Mouse (Mus musculus) brain, embryonic 18.5 days (tissue): ENCODE data around the gene Pde4d.

Source experiments
- DNase-seq: peaks from one replicate; pipeline ENCODE4 v3.0.0-alpha.2; 2012; ENCODE audit warnings: low read depth, low spot score

The Pde4d gene

DNA sequence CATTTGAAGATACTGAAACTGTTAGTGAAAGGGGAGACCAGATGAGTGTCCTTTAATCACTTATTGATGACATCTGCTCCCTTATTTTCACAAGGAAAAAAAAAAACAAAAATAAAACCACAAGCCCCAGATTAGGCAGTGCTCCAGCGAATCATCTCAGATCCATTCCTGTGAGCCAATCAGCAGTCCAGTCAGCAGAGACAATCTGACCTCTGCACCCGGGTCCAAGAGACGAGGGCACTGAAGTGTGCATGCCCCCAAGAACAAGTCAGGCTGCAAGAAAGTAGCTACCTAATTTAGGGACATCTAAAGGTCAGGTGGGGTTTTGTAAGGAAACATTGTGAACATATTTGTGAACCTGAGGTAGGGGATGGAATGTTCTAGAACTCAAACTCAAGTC, 1102.1 kb downstream of the Pde4d start:
- DNase-seq, result no peak

DNA sequence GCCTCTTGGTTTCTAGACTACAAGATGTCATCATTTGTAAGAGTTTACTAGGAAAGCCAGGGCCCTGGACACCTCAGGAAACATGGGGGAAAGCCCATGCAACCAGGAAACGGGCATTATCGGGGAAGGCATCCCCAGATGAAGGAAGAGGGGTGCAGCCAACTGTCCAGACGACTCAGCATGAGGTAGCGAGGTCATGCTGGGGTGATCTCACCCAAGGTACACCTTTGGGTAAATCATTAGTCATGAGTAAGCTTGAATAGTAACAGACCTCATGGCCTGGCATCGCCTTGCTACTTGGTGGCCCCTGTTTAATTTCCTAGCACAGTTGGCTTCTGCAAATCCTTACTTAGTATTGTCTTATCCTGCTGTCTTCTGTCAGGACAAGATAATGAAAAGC, 1105.8 kb downstream of the Pde4d start:
- DNase-seq, result no peak

DNA sequence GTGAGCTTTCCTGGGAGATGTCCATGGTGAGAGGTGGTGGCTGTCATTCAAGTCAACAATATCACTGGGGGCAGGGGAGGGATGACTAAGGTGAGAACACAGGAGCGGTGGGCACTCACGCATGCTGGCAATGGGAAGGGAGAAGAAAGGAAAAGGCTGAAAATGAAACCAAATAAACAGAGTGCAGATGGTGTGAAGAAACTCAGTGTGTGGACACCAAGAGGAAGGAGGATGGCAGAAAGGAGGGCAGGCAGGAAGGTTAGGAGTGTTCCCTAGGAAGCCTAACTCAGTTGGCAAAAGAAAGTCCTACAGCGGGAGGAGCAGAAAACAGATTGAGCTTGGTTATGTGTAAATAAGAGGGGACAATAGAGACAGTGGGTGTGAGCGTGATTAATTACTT, 1107.1 kb downstream of the Pde4d start:
- DNase-seq, result no peak

DNA sequence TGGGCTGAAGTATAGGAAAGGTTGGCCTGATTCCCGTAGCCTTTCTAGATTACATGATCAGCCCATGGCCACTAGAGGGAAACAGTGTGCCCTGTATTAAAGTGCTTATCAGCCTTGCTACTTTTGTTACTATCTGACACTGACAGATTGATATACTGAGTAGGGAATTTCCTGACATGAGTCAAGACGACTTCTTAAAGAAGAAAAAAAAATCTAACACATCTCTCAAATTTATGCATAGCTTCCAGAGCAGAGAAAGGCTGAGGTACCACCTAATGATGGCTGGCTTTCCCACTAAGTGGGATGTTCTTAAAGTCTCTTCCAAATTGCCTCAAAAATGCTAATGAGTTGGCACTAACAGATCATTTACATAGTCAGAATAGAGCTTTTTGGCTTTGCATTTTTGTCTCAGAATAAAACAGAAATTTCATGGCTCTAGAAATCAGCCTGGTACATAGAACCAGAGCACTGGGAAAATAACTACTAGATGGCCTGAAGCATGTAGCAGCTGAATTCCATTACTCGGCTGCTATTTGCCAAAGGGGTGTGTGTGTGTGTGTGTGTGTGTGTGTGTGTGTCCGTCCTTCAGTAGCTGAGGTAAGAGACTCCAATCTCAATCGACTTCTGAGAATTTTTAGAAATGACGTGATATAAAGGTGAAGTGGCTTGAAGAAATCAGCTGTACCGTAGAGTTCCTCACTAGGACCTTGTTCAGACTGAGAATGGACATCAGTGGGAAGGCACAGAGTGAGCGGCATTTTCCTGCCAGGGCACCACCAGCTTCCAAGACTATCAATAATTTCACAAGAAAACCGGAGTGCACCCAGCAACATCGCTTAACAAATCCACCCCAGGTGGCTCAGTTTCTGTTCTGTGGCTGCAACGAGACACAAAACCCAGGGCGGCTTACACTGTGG, 1108.9 kb downstream of the Pde4d start:
- DNase-seq, result peak; percentile 60

DNA sequence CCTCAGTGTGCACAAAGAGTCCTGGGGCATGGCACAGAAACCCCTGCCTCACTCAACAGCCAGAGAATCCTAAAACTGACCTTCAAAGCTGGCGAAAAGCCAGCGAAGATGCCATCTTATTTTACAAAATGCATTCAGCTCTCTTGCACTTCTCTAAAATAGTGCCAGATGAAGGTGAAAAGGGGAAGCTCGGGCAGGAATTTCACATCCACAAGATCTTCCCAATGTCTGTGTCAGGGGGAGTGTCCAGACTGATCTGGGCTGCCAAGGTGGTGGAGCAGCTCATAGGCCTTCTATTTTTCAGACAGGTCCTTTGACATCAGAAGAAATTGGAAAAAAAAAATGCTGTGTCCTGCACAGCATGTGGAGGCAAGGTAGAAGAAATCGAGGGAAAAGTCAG, 1110.5 kb downstream of the Pde4d start:
- DNase-seq, result no peak

DNA sequence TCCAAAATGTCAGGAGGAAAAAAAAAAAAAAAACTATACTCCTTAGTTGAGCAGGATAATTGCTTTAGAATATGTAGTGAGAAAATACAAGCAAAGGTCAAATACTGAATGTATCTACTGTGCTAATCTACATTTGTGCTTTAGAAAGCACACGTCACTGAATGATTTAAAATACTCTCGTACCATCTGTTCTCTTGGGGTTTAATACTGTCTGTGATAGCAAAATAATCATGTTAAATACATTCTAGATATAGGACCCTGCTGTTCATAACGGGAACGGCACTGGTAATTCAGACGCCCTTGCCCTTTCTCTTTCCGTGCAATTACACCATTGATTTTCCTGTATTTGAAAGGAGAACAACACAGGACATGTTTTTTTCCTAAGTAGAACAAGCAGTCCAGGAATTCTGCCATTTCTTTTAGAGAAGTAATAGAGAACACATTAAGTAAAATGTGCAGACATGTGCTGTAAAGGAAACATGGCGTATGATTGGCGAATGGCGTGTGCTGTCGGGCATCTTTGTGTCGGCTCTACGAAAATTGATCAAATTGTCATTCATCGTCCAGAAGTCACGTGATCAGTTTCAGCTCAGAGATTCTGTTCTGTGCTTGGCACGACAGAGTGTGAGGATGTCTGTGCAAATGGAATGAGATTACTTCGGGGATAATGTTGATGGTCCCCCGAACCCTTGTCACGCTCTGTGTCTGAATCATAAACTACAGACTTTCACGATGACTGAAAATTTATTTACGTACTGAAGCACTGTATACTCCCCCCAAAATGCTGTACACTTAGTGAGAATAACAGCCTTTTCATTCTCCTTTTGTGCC, 1119.1 kb downstream of the Pde4d start:
- DNase-seq, result no peak

DNA sequence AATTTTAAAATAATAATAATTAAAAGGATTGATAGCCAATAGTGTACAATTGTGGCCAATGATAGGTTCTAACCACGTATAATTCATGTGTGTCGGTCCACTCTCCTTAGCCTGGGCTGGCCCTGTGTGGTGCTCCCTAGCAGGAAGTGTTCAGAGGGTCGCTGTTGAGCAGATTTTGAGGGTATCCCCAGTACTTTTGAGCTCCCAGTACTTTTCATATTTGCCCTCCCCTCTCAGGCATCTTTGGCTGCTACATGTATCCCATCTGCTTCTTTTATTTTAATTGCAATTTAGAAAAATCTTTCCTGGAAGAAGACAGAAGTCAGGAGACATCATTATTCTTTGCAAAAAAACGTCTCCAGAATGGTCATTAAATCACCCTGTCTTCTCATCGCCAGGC, 1119.7 kb downstream of the Pde4d start:
- DNase-seq, result no peak

DNA sequence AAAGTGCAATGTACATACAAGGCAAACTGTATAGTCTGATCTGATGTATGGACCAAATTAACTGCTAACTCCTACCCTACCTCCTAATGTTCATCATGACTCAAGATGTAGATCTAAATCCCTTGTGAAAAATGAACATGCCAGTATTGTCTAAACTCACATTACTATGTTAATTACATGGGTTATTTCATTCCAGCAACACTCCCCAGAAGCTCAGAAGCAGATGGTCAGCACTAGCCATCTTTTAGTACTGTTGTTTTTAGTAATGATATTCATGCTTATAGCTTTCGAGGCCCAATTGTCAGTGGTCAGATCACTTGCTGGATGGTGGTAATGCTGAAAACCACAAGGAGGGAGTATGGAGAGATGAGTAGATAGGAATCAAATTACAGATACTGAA, 1127.0 kb downstream of the Pde4d start:
- no peak for DNase-seq

DNA sequence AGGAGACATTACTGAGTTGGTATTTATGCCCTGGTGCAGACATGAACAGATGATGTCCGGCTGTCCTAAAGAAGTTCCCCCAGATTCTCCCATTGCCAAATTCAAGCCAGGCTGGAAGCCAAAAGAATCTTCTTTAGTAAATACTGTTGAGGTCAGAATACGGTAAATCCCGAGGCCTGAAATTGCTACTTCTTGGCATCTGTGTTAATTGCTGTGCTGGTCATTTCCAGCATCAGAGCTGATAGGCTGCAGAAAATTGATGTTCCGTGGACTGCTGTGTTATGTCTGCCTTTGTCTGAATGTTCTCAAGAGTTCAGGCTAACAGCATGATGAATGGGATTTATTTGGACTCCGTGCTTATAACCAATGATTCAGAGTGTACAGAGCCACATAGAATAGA, 1127.7 kb downstream of the Pde4d start:
- DNase-seq, result no peak

DNA sequence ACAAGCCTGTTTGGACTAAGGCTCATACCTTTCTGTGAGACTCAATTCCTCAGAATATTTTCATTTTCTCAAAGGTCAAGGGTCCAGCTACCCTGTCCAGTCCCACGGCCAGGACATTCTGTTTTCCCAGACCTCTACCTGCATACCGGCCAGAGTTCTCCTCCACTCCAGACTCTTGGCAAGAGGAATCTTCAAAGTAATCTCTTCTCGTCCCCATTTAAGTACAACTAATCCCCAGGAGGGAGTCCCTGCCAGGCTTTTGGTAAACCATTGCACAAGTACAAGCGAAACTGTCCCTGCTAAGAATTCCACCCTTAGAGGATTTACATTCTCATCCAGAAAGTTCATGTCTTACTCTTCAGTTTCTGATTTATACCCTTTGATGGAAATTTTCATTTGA, 1128.2 kb downstream of the Pde4d start:
- DNase-seq, result no peak

DNA sequence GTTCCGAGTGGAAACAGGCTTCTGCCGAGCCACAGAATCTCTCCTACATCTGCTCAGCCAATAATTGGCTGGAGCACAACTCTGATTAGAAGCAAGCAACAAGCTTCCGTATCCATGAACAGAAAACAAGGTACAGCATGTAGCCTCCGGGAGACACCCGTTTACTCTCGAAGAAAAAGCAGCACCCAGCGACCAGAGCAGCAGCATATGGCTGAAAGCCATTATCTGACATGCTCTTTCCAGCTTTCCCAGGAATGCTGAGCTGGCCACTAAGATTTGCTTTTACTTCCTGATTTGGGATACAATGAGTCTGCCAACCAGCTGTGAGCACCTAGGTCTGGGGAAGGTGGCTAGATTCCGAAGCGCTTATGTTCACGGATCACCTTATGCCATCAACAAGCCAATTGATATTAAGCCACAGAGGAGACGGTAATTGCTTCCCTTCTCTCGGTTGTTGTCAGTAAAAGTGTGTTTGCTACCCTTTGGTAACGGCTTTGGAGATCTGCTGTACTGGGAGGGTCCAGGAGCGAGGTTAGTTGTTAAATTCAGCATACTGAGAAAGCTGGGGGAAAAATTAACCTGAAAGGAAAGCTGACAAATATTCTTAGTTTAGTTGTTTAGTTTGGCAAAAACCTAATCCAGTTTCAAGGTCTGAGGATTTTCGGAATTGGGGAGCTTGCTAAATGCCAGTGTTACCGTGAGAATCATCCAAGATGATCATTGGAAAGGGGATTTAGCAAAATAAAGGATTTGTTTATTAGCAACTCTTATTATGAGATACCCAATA, 1131.7 kb downstream of the Pde4d start:
- DNase-seq, result no peak

DNA sequence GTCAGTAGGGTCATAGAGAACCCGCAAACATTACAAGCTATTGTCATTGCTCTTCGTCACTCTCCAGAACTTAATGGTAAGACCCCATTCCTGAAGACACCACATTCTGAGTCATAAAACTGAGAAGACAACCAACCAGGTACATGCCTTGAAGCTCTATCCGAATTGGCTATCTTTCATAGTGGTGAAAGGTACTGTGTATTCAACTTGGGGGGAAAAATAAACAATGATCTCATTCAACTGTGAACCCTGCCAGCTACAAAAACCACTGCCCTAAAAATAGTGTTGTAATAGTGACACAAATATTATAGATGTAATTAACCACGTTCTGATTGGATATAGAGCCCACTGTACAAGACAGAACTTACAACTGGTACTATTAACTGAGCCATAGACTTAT, 1140.3 kb downstream of the Pde4d start:
- DNase-seq, result no peak

DNA sequence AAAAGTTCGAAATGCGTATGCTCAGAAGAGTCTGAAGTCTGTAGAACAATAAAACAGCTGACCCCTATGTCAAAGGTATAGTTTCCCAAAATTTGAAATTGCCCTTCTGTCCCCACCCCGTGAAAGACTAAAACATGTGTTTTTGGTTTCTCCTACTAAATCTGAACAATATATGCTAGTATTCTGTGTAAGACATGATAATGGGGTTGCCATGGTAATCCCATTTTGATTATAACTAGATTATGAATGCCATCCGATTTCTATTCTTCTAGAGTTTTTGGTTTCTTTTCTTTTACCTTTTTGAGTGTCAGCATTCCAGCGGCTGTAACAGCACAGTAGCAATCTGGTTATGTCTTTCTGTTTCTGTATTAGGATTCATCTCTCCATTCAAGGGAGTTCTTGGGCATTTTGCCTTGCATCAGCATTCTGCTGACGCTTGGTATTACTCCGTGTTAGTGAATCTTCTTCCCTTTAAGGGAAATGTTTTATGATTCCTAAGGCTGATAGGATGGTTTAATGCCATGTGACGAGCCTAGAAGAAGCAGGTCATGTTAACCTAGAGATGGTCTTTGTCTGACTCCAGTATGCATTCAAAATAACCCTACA, 1142.5 kb downstream of the Pde4d start:
- no peak for DNase-seq

DNA sequence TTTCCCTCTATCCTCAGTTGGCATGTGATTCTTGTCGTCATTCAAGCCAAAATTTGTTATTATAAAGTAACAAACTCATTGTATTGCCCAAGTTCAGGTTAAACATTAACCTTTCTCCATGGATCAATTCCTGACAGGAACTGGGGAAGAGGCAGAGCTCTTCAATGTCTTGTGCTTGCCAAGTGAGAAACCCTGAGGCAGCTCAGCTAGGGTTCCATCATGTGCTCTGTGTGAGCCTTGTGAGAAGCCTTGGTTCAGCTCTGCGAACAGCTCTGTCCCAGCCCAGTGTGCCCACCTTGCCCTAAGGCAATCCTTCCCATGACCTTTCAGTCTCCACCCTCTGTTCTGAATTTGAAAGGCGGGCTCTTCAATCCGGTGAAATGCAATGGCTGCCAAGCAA, 1150.0 kb downstream of the Pde4d start:
- DNase-seq, result no peak

DNA sequence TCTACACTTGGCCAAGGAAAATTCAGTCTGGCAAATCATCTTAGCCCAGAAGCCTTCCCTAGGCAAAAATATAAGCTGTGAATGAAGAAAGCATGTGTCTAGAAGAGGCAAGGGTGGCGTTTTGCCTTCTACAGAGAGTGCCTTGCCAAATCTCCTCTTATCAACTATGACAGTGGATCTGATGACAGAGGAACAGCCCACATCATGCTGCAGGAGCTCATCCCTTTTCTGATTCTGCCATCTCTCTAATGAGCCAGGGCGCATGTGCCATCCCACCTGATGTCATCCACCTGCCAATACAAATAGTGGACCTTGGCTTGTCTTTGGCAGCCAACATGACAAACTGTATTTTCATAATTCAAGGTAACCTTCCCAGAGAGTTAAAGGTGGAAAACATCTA, 1154.3 kb downstream of the Pde4d start:
- DNase-seq, result no peak

DNA sequence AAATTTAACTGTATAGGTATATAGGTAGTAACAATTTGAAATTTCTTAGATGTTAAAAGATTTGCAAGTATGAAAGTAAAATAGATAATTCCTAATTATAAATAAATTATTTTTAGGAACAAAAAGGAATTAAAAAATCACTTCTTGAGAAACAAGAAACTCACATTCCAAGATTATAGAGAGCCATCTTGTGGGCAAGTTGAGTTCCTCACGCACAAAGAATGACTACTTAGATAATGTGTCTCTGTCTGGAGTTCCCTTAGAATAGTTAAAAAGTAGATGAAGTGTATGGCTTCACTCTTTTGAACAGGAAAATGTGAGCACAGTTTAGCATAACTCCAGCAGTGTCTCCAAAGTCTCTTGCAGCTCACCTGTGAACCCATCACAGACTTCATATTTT, 1155.4 kb downstream of the Pde4d start:
- no peak for DNase-seq

DNA sequence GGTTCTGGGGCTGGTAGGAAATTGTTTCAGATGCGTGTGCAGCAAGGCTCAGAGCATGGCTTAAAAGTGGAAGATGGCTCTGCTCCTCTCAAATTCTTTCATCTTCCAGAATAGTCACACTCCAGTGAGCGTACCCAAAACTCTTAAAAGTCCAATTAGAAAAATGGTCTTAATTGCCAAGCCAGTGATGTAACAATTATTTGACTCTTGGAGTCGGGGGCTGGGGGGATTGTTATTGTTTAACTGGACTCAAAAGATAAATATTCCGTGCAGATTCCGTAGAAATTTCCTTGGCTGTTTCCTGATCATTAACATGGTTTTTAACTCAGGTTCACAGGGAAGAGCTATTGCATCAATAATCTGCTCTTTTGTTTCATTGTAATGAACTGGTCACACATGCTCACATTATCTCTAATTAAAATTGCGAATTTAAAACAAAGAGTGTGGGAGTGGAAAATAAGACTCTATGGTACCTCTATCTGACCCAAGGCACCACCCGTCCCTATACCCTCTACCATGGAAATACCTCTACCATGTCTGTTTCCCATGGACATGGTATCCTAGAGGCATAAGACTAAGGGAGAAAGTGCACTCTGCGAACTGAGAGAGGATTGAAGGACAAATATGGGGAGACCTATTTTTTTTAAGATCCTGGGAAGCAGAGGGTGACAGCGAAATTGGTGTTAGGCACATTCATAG, 1159.5 kb downstream of the Pde4d start:
- DNase-seq, result no peak

DNA sequence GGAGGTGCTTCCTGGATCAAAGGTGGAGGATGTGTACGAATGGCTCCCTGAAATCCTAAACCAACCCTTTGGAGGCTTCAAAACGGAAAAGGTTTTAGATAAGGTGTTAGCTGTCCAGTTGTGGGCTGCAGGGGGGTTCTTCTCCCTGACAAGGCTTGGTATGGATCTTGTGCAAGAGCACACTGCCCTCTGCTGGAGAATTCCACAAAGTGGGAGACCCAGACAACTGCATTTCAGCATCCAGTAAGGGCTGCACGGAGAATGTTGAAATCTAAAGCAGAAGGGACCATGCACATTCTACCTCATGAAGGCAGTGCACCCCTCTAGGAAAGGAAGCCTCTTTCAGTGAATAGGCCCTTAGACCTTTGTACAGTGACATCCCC, 1160.0 kb downstream of the Pde4d start:
- DNase-seq, result peak; percentile 46

DNA sequence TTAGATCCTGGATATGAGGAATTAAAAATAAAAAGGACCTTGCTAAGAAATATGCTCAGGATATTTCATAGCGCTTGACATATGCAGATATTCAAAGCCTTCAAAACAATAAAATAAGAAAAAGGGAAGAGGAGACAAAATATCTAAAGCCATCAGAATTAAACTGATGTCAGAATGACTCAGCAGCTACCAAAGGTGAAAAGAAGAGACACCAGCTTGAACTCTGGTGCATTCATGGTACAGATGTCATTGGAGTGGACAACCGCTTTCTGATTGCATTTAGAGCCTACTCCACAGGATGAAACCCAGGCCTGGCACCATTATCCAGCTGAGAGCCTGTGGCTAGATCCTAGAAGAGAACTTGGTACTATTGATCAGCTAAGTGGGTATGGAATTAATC, 1161.0 kb downstream of the Pde4d start:
- DNase-seq, result no peak

DNA sequence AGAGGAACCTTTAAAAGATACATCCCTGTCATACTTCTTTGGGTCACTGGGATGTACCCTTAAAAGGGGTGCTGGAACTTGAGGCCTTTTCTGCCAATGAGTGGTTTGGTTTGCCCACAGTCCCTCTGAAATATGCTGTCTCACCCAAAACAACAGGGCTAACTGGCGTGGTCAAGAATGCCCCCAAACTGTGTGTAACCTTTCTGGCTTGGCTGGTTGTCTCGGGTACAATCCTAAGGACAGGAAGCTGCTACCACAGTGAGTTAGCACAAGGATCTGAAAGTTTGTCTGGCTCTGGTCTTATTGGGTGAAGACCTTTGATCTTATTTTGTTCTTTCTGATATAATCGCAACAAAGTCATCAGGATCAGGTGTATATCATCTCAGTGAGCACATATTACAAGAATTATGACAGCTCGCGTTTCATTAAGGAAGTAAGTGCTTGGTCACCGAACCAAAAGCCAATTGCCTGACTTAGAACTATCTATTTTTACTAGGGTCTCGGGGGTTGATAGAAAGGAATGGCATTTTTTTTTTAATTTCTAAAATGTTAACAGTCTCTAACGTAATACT, 1165.6 kb downstream of the Pde4d start:
- no peak for DNase-seq

DNA sequence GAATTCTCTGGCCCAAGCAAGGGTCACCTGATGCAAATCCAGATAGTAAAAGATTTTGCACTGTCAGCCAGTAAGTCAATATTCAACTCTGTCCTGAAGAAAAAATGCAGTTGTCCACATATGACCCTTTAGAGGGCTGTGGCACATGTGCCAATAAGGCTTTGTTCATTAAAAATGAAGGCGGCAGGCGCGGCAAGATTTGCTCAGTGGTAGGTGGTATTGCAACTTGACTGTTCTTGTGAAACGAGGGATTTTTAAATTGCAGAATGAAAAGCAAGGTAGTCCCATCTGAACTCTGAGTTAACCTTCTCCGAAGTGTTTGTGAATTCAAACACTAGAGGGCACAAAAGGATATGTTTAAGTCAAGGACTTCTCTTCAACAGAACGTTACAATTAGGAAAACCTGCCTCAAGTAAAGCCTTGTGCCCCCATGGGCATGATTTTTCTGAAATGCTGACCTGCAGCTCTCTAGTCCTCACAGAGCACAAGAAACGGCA, 1166.1 kb downstream of the Pde4d start:
- DNase-seq, result peak; percentile 36
